Mouse (Mus musculus) yolk sac, embryonic 10.5 days (tissue): ENCODE results near the gene Iqsec3.
A peak's percentile ranks its signal among the peaks of the same experiment; 100 is the strongest.

Experiments used
- DNase-seq: peaks from one replicate; pipeline ENCODE4 v3.0.0-alpha.2; 2017; ENCODE audit warnings: low spot score

The Iqsec3 gene

DNA sequence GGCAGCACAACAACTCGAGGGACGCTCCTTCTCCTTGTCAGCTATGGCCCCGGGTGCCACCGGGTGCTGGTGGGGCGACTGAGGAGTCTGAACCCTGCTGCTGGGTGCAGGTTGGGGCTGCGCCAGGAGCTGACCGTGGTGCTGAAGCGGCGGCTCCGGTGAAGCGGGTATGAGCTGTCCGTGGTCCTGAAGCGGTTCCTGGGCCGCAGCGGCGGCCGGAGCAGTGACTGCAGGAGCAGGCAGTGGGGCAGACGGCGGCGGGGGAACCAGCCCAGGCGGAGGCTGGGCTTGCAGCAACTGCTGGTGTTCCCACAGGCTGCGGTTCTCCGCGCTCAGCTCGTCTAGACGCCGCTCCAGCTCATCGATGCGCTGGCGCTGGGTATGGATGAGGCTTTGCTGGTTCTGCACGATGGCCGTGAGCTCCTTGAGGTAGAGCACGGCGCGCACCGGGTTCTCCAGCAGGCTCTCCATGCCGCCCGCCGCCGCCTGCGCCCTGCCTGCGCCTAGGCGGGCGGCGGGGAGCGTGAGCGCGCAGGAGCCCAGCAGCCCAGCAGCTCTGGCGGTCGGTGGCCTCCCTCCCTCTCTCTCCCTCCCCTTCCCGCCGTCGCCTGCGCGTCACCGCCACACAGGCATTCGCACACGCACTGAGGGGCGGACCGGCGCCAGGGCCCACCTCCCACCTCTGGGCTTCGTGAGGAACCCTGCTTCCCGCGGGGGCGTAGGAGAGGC is at the start of gene Iqsec3:
Iqsec3 (minus strand) TSS at position 586 of the 729 bp plus-strand sequence.
- peak; percentile 89 for DNase-seq

DNA sequence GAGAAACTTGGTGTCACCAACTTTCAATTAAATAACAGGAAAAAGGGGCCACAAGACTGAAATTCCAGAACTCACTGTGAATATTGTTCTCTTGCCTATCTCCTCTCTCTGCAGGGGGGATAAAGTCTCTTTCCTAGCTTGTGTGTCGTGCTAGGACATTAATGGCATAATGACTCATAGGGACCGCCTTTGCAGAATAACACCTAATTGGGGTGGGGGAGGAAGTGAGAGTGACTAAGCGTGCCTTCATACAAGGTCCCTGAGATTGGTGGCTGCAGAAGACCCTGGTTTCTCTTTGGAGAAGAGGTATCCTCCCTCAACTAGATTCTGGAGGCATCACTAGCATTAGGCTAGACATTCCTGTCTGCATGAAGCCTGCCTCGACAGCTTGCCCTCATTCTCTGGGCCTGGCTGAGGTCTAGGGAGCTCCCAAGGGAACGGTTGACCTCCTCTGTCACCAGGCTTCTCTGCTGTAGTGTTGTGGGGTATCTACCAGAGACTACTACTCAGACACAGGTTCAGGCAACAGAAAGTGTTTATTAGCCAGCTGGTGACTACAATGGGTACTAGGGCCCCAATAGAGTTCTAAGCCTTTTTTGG is 48.7 kb upstream of the Iqsec3 start:
- no peak for DNase-seq

DNA sequence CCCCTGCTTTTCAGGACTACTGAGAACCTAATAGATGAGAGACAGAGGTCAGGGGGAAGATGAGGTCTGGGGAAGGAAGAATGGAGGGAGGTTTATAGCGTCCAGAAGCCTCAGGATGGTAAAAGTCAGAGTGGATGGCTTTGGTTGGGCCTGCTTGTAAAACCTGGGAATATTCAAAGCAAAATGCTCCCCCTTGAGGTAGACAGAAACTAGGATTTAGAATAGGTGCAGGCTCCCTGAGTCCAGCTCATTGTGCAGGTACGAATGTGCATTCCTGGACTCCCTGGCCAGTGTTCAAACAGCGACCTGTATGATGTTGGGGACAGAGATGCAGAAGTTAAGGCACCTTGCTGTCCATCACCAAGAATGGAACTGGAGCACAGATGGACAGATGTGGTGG is 47.6 kb upstream of the Iqsec3 start:
- no peak for DNase-seq

DNA sequence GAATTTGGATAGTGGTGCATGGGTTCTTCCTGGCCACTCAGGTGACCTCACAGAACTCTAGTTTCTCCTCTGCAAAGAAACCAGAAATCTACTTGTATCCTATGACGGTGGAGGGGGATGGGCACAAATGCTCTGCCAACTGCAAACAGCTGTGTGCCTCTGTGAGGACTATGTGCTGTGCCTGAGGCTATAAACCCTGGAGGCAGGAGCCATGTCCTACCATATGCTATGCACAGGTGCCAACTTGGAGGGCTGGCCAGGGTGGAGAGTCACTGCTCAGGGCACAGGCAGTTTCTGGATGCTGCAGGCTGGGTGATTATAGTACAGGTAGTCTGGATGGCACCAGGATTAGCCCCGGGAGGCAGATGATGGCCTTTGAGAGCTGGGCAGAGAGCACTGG is 46.4 kb upstream of the Iqsec3 start:
- DNase-seq: no peak

DNA sequence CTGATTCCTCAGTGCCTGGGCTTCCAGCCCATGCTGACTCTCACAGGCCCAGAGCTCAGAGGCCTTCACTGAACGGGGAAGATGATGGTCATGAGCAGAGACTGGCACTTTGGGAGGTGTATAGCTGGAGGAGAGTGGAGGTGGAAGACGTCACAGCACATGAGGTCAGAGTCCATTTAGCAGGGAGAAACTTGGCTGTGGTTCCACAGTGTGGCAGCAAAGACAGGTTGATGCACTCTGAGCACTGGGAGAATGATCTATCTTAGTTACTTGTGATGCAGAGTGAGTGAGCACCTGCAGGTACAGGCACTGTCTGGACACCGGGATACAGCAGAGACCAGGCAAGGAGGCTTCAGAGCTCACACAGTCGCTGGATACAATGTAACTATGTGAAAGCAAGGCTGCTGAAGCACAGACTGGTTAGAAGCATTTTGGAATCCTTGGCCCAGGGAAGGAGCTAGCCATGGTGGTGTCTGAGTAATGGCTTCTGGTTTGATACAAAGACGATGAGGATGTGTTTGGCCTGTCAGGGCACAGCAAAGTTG is 45.9 kb upstream of the Iqsec3 start:
- DNase-seq: no peak

DNA sequence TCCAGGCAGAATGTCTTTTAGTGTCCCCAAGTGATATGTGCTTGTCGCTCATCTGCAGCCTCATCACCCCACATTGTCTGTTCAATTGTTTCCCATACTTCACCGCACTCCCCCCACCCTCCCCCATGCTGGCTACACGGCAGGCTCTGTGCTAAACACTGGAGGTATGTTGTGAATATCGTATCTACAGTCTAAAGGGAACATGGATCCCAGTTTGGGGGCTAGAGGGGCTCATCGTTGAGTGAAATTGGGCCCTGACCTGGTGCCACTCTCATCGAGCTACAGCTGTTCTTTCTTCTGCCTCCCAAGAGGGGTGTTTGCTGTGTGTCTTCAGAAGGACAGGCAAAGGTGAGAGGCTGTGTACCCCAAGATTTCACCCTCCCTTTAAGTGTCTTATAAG is 44.2 kb upstream of the Iqsec3 start:
- DNase-seq: no peak

DNA sequence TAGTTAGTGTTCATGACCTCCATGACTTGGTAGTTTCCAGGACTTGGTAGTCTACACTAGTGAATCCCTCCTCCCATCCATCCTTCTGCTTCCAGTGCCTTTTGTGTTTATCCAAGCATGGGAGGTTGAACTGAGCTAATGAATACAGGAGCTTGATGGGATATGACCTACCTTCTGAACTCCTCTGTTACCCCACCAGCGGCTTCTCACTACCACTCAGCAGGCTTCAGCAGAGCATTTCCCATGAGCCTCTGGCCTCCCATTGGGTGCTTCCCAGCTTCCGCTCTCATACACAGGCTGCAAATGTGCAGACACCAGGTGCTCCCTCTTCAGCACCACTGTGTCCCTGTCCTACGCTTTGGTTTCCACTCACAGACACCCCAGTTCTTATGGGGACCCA is 36.9 kb upstream of the Iqsec3 start:
- no peak for DNase-seq

DNA sequence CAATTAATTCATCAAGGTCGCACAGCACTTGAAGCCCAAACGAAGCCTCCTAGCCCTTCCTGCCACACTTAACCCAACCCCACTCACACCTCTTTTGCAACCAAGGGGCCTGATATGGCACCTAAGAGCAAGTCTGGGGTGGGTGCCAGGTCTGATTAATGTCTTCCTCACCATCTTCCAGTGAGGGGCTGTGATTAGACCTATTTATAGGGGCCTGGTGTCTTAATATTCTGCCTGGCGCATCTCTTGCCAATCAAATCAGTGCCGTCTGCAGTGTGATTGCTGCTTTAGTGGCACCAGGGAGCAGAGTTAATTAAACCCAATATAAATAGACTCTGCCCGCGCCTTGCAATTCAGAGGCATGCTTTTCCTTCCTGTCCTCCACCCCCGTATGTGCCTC is 36.4 kb upstream of the Iqsec3 start:
- DNase-seq: no peak

DNA sequence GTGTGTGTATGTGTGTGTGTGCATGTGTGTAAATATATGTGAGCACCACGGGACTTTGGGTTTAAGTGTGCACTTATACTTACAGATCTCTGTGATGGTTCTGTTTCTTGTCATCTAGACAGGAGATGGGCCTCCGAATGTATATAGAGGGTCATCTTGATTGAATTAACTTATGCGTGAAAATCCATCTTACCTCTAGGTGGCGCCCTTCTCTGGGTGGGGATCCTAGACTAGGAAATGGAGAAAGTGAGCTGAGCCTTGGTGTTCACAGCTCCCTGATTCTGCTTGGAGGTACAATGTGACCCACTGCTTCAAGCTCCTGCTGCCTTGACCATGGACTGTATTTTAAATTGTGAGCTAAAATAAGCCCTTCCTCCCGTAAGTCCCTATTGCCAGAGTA is 34.8 kb upstream of the Iqsec3 start:
- no peak for DNase-seq

DNA sequence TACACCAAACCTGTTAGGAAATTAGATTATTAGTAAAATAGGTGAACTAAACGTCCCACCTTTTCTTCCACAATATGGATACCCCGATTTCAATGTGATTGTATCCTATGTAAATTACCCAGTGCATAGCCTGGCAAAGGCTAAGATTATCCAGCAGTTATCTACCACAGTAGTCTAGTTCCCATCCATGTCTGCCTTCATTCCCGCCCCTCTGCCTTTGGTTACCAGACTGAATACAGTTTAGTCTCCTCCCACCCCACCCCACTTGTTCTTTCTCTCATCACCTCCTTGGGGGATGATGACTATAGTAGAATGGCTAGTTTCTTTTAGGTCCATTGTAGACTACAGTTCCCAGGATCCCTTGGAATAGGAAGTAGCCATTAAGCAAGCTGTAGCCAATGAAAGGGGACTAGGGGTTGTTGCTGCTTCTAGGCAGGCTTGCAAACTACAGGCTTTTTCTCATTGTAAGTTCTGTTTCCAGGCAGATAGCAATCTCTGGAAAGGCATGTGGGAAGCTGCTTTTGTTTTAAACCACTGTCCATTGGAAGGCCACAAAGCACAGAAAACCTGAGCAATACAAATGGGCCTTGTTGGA is 27.7 kb upstream of the Iqsec3 start:
- no peak for DNase-seq

DNA sequence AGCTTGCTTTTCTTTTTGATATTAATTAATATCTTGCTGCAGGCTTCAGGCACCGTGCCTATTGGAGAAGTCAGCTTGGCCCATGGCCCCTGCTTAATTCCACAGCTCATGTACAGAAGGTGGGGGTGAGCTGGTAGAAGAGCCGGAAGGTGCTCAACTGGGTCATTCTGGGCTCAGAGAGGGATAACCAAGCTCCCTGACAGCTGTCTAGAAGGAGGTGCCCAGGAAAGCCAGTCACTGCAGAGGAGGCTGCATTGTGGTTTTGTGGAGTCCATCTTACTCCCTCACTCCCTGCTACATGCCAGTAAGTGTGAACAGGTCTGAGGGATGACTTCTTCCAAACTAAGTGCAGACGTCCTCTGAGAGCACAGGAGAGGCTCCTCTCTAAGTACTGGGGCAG is 26.4 kb upstream of the Iqsec3 start:
- DNase-seq: no peak

DNA sequence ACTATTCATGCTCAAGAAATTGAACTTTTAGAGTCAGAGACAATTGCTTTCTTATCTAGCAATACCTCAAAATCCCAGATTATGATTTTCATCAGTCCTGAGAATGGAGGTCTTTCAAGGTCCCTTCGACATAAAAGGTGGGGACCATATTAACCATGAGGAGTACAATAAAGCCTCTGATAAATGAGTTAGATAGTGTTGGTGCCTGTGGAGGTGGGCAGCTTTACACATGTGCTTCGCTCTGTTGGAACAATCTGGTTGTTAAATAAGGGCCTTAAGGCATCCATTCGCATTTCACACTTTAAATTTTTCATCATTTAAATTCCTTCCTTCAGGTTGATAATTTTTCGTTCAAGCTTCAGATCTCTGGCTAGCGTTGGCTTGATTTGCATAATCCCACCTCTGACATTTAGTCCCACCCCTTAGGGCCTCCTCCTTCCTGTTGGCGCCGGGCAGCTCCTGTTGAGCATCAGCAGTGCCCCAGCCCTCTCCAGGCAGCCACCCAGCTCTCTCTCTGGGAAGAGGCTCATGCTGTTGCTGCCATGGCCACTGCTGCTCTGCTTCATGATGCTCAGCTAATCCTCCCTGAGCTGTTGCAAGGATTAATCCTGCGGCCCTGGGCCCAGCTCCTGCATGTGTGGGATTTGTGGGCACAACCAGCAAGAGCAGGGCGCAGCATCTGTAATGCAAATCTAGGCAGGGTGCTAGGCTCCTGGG is 25.5 kb upstream of the Iqsec3 start:
- no peak for DNase-seq

DNA sequence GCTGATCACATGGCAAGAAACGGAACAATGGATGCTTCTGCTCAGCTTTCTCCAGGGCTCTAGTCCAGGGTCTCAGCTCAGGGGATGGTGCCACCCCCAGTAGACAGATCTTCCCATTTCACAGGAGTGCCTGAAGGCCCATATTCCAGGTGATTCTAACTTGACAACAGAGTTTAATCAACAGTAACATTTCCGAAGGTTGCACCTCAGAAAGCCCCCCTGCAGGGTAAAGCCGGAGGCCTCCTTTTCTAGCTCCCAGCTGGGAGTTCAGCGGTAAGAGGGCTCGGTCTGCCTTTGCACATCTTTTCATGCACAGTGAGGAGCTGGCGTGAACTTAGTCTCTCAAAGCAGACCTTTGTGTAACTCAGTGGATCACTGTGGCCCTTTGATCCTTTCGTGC is 22.1 kb upstream of the Iqsec3 start:
- no peak for DNase-seq

DNA sequence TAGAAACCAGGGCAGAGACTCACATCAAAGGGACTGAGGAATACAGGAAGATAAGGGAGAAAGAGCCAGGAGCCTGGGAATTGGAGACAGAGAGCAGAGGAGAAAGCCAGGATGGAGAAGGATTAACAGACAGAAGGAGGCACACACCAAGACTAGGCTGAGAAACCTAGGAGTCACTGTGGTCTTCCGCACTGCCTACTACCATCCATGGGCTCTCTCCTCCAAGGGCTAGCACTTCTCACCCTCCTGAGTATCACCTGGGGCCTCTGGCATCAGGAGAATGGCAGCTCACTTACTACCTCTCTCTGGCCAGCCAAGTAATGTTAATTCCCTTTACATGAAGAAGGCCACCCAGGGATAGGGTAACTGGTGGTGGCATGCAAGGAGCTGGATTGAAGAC is 21.5 kb upstream of the Iqsec3 start:
- no peak for DNase-seq

DNA sequence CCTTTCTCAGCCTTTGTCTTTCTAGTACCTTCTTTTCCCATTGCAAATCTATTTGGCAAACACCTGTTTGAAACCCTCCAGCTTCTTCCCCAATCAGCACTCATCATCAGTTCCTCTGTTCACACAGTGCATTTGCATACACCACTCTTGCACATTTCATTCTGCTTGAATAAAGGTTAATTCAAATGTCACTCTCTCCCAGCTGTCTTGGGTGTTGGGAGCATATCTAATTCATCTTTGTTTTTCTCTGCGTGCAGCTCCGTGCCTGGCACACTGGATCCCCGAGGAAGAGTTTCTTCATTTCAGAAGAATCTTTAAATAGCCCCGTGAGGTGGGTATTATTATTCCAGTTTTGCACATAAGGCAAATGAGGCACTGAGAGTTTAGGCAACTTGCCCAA is 20.8 kb upstream of the Iqsec3 start:
- DNase-seq: no peak

DNA sequence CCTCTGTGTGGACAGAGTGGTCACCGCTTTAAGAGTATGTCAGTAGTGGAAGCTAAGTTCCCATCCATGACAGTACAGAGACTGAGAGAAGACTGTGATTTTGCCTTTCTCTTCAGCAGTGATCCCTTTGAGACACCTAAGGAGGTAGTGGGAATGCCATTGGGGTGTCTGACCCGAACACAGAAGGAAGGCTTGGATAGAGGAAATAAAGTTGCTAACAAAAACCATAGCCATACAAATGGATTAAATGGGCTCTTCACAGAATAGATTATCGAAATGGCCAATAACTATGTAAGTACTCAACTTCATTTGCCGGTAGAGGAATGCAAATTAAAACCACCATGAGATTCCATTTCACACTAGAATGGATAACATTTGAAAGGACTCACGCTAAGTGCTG is 17.9 kb upstream of the Iqsec3 start:
- no peak for DNase-seq

DNA sequence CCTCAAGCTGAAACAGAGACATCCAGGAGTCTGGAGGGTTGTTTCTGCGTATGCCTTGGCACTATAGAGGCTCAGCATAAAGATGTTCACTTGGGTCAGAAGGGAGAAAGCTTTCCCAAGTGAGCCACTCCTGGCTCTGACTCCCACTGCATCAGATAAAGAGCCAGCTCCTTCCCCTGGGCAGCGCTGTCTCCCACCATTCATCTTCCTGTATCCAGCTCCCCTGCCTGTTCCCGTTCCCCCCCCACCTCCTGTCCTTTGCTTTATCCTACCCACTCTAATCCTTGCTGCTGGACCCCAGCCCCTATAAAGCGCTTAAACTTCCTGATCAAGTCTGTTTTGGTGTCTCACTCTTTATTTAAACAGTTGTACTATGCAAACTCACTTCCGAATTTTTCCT is 1.2 kb downstream of the Iqsec3 start:
- DNase-seq: no peak

DNA sequence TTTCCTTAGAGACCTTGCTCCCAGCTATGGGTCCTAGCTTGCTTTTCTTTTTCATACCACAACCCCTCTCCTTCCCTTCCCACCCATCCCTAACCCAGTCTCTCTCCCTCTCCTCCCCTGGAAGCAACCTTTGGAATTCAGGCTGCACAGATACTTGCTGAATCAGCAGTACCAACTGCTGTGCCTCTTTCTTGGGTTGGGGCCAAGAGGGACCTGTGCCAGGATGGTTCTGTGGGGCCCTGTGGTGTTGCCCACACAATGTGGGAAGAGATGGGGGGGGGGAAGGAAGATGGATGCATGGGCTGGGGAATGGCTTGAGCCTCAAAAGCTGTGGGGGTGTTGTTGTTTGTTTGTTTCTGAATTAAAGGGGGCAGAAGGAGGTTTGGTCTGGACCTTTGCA is 5.2 kb downstream of the Iqsec3 start:
- no peak for DNase-seq

DNA sequence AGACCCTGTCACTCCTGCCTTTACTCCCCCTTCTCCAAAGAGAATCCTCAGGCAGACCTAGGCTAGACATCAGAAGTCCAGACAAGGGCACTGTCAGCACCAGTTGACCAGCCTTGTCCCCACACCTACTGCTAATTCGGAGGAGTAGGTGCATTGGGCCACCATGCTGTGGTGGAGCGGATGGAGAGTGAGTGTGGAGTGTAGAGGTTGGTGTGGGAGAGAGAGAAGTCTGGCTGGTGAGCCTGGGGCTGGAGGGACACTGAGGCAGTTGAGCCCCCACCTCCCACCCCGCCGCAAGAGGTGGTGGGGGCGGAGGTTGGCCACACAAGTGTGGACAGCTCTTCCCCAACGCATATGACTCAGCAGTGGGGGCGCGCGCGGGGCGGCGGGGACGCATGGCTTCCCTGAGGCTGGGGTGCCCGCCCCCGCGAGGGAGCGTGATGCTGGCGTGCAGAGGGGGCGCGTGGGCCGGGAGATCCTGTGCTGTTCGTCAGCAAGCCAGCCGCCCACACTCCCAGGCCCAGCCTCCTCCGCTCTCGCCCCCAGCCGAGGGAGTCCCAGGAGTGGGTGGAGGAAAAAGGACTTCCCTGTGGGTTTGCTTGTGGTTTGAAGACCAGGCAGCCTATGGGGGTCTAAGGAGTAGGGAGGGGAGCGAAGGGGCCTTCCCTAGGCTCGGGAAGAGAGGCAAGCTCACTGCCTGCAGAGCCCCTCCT is 10.7 kb downstream of the Iqsec3 start:
- DNase-seq: no peak

DNA sequence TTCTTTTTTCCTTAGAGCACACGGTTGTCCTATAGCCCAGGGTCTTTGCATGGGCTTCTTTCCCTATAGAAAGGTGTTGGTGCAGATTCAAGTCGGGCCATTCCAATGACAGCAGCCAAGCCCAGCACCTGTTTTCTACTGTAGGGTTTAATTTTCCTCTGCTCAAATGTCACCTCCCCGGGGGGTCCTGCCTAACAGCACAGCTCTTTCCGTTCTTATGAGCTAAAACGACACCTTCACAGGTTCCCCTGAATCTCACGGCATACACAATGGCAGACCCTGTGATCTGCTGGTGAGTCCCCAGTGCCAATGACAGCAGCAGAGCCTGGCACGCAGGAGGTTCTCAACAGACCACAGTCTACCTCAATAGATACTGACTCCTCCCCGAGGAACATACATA is 16.1 kb downstream of the Iqsec3 start:
- no peak for DNase-seq

DNA sequence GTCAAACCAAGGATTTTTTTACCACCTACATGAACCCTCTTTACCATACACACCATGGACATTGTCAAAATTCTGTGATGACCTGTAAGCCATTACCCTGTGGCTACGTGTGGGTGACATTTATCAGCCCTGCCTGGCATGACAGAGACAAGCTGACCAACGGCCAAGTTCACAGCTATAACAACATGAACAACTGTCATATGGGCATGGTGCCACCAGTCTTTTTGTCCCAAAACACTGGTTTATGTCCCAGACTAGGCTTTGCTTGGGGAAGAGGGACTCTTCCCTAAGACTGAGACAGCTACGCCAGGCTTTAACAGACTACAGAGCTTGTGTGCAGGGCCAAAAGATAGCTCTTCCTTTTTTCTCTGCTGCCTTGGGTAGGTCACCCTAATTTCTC is 16.8 kb downstream of the Iqsec3 start:
- no peak for DNase-seq
